Mouse (Mus musculus): Measurements from ENCODE around the gene Rapgef4. TPM values are rescaled to one million over a fixed set of nuclear protein-coding genes. Genes with fewer than 3 reads are reported as not detected.

The Rapgef4 gene
- polyA plus RNA-seq, 1 experiment, result not detected

DNA sequence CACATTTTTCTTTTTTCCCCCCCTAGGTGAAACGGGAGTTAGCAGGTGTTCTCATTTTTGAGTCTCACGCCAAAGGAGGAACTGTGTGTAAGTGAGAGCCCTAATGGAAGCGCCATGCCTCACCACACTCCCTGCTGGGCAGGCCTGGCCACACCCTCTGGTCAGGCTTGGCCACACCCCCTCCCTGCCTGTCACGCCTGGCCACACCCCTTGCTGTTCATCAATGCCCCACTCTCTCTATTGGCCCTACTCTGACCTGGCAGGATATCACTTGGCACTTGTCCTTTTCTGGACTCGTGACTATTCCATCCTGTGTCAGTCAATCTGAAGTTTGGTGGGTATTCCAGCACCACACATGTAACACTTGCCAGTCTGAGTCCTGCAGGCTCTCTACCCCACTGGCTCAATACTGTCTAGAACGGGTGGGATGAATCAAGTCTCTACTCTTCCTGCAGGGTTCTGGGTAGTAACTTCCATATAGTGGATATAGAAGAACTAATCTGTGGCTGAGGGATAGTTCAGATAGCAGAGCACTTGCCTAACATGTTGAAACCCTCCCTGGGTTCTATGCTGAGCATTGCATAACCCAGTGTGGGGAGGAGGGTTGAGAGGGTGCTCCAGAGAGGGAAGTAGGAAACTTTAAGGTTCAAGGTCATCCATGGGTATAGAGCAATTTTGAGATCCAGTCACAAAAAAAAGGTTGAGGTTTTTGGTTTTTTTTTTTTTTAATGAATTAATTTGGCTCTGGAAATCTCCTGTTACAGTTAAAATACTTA, 215.3 kb downstream of the Rapgef4 start:
- peaks cover 2% of the 10 kb centered on the region; the same call in 1 of the 2 replicates for H3K4me1 ChIP-seq (ENCODE audit: control insufficient read depth, insufficient read depth, low read length)
- H3K27ac ChIP-seq (ENCODE audit: insufficient read depth, low read depth, low read length), result no peak overlapping the region
- no peak for TF ChIP-seq CTCF (IDR thresholded peaks at IDR 0.05; ENCODE audit: insufficient read depth, low read depth, low read length)
- no peak for TF ChIP-seq POLR2A (IDR thresholded peaks at IDR 0.05; ENCODE audit: insufficient read depth, low read depth, low read length)
- WGBS, result 80% methylated on average over 6 of the region's 6 CpGs
- H3K4me3 ChIP-seq (ENCODE audit: insufficient read depth, low read depth, low read length), result no peak overlapping the region

DNA sequence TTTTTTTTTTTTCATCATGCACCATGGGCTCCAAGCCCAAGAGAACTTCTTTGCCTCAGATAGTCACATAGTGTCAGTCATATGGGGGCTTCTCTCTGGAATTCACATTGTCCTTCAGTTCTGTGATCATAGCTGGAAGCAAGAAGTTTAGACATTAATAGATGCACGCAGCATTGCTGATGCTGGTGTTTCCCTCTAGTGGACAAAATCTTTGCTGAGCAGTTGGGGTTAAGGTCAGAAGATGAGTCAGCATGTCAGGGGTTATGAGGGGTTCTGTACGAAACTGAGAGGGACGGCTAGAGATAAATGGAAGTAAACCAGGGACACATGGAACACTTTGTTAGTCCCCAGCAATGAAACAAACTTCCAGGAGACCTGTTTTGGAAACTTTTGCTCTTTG, 216.0 kb downstream of the Rapgef4 start:
- Histone ChIP-seq H3K4me3 (ENCODE audit: insufficient read depth, low read depth, low read length) (no peak overlapping the region), H3K4me1 (ENCODE audit: control insufficient read depth, insufficient read depth, low read length) (peaks cover 5% of the 10 kb centered on the region; the same call in 1 of the 2 replicates), H3K27ac (ENCODE audit: insufficient read depth, low read depth, low read length) (no peak overlapping the region)
- WGBS, result 62% methylated on average over 3 of the region's 3 CpGs
- TF ChIP-seq POLR2A (IDR thresholded peaks at IDR 0.05; ENCODE audit: insufficient read depth, low read depth, low read length) (no peak), CTCF (IDR thresholded peaks at IDR 0.05; ENCODE audit: insufficient read depth, low read depth, low read length) (no peak)

GRCm38 (mm10) chr2:72199451-72199850, 218.4 kb downstream of the Rapgef4 start:
- WGBS, result 91% methylated on average over 2 of the region's 2 CpGs
- no peak overlapping the region for H3K27ac ChIP-seq (ENCODE audit: insufficient read depth, low read depth, low read length)
- peaks cover 9% of the 10 kb centered on the region; the same call in 1 of the 2 replicates for H3K4me1 ChIP-seq (ENCODE audit: control insufficient read depth, insufficient read depth, low read length)
- H3K4me3 ChIP-seq (ENCODE audit: insufficient read depth, low read depth, low read length), result no peak overlapping the region
- no peak for TF ChIP-seq CTCF (IDR thresholded peaks at IDR 0.05; ENCODE audit: insufficient read depth, low read depth, low read length)
- TF ChIP-seq POLR2A (IDR thresholded peaks at IDR 0.05; ENCODE audit: insufficient read depth, low read depth, low read length), result no peak

- H3K4me3 ChIP-seq (ENCODE audit: insufficient read depth, low read depth, low read length), result no peak overlapping the region
- H3K4me1 ChIP-seq (ENCODE audit: control insufficient read depth, insufficient read depth, low read length), result peaks cover 11% of the 10 kb centered on the region; the same call in 1 of the 2 replicates
- TF ChIP-seq CTCF (IDR thresholded peaks at IDR 0.05; ENCODE audit: insufficient read depth, low read depth, low read length), result no peak
- TF ChIP-seq POLR2A (IDR thresholded peaks at IDR 0.05; ENCODE audit: insufficient read depth, low read depth, low read length), result no peak
- WGBS, result 40% methylated on average over 9 of the region's 9 CpGs
- H3K27ac ChIP-seq (ENCODE audit: insufficient read depth, low read depth, low read length), result peak overlapping the region; percentile 27
These were observed 220.5 kb downstream of the Rapgef4 start for GRCm38 (mm10) chr2:72201506-72201905.

DNA sequence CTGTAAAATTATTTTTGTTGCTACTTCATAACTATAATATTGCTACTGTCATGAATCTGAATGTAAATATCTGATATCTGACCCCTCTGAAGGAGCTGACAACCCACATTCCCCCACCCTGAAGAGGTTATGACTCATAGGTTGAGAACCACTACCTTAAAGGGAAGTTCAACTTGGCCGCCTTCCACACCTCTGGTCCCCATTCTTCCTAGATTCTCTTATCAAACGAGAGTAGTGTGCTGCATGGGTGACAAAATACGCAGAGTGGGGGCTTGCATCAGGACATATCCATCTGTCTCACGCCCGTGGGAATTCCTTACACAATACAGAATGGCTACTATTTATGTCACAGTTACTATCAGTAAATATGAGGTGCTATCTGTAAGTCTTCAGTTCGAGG, 221.2 kb downstream of the Rapgef4 start:
- peak overlapping the region; percentile 25; the same call in 1 of the 2 replicates for H3K27ac ChIP-seq (ENCODE audit: insufficient read depth, low read depth, low read length)
- no peak for TF ChIP-seq POLR2A (IDR thresholded peaks at IDR 0.05; ENCODE audit: insufficient read depth, low read depth, low read length)
- TF ChIP-seq CTCF (IDR thresholded peaks at IDR 0.05; ENCODE audit: insufficient read depth, low read depth, low read length), result no peak
- peaks cover 11% of the 10 kb centered on the region; the same call in 1 of the 2 replicates for H3K4me1 ChIP-seq (ENCODE audit: control insufficient read depth, insufficient read depth, low read length)
- no peak overlapping the region for H3K4me3 ChIP-seq (ENCODE audit: insufficient read depth, low read depth, low read length)
- 77% methylated on average over 6 of the region's 6 CpGs for WGBS

GRCm38 (mm10) chr2:72203609-72204008, 222.6 kb downstream of the Rapgef4 start:
- TF ChIP-seq CTCF (IDR thresholded peaks at IDR 0.05; ENCODE audit: insufficient read depth, low read depth, low read length), result peak; percentile 59; the same call in 1 of the 2 replicates
- TF ChIP-seq POLR2A (IDR thresholded peaks at IDR 0.05; ENCODE audit: insufficient read depth, low read depth, low read length), result no peak
- Histone ChIP-seq H3K27ac (ENCODE audit: insufficient read depth, low read depth, low read length) (no peak overlapping the region), H3K4me1 (ENCODE audit: control insufficient read depth, insufficient read depth, low read length) (peaks cover 11% of the 10 kb centered on the region; the same call in 1 of the 2 replicates), H3K4me3 (ENCODE audit: insufficient read depth, low read depth, low read length) (no peak overlapping the region)
- WGBS, result 26% methylated on average over 5 of the region's 5 CpGs

- WGBS, result 85% methylated on average over 5 of the region's 5 CpGs
- no peak overlapping the region for H3K27ac ChIP-seq (ENCODE audit: insufficient read depth, low read depth, low read length)
- peaks cover 11% of the 10 kb centered on the region; the same call in 1 of the 2 replicates for H3K4me1 ChIP-seq (ENCODE audit: control insufficient read depth, insufficient read depth, low read length)
- H3K4me3 ChIP-seq (ENCODE audit: insufficient read depth, low read depth, low read length), result no peak overlapping the region
- TF ChIP-seq POLR2A (IDR thresholded peaks at IDR 0.05; ENCODE audit: insufficient read depth, low read depth, low read length) (no peak), CTCF (IDR thresholded peaks at IDR 0.05; ENCODE audit: insufficient read depth, low read depth, low read length) (no peak)
These were observed 224.8 kb downstream of the Rapgef4 start for GRCm38 (mm10) chr2:72205869-72206268.

DNA sequence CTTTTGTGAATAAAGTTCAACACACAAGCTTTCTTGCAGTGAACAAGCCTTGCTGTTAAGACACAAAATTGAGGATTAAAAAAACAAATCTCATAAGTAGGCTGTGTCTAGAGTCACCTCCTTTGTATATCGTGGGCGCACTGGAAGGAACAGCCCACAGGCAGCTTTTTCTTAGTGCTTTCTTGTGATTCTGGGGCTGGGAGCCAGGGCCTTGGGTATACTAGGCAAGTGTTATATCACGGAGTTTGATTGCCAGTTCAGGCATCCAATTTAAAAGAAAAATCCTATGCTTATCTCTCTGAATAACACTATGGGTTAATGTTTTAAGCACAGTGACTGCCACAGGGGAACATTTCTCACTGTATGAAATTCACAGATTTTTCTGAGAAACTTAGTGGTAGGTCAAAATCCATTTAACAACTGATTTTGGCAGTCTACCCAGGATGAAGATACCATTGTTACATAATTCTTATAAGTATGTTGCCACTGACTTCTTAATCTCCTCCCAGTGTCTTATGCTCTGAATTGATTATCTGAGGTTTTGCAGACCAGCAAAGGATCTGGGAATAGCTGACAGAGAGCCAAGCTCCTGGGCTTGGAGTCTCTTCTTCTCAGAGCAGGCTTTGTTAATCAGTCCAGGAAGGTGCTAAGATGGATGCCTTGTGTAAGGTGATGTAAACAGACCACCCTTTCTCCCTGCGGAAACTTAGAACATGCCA, 225.6 kb downstream of the Rapgef4 start:
- Histone ChIP-seq H3K4me1 (ENCODE audit: control insufficient read depth, insufficient read depth, low read length) (peaks cover 6% of the 10 kb centered on the region; the same call in 1 of the 2 replicates), H3K27ac (ENCODE audit: insufficient read depth, low read depth, low read length) (no peak overlapping the region), H3K4me3 (ENCODE audit: insufficient read depth, low read depth, low read length) (no peak overlapping the region)
- WGBS, result 59% methylated on average over 4 of the region's 4 CpGs
- TF ChIP-seq POLR2A (IDR thresholded peaks at IDR 0.05; ENCODE audit: insufficient read depth, low read depth, low read length) (no peak), CTCF (IDR thresholded peaks at IDR 0.05; ENCODE audit: insufficient read depth, low read depth, low read length) (no peak)

DNA sequence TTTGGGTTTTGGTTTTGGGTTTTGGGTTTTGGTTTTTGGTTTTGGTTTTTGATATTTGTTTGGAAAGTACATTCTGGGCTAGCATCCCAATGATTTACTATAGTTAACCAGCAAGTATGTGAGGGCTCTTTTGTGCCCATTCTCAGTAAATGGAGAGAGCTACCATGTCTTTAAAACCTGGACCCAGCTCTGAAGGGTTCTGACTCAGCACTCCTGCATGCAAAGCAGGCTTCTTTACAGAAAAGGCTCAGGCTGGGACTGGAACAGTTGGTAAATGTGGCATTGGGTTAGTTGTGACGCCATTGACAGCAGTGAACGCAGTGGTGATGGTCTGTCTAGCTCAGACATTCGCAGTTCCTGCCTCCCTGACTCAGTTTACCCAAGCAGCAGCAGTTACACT, 236.3 kb downstream of the Rapgef4 start:
- Histone ChIP-seq H3K4me1 (ENCODE audit: control insufficient read depth, insufficient read depth, low read length) (peaks cover 8% of the 10 kb centered on the region), H3K4me3 (ENCODE audit: insufficient read depth, low read depth, low read length) (no peak overlapping the region), H3K27ac (ENCODE audit: insufficient read depth, low read depth, low read length) (no peak overlapping the region)
- 88% methylated on average over 3 of the region's 3 CpGs for WGBS
- TF ChIP-seq CTCF (IDR thresholded peaks at IDR 0.05; ENCODE audit: insufficient read depth, low read depth, low read length) (no peak), POLR2A (IDR thresholded peaks at IDR 0.05; ENCODE audit: insufficient read depth, low read depth, low read length) (no peak)

All from olfactory bulb, adult 2 months (tissue).